Mouse (Mus musculus): Measurements from ENCODE around the gene Ghr. TPM values are rescaled to one million over a fixed set of nuclear protein-coding genes. Genes with fewer than 3 reads are reported as not detected.

Ghr gene
- total and polyA plus RNA-seq, 2 experiments: 141 to 423 TPM

- DNase-seq (ENCODE audit: extremely low read depth, low read depth, low spot score): no peak
- peaks cover 38% of the 10 kb centered on the region for H3K36me3 ChIP-seq (ENCODE audit: control insufficient read depth, insufficient read depth, low read length)
- H3K79me2 ChIP-seq (ENCODE audit: control insufficient read depth, insufficient read depth, low read length): no peaks in the 10 kb centered on the region
- WGBS: 92% methylated on average over 9 of the region's 9 CpGs
- no peak overlapping the region for H3K9ac ChIP-seq (ENCODE audit: low read depth, low read length)
- no peak overlapping the region for H3K27ac ChIP-seq (replicated peaks; ENCODE audit: insufficient read depth, low read depth, low read length)
- H3K4me1 ChIP-seq (ENCODE audit: control insufficient read depth, insufficient read depth, low read length): peaks cover 6% of the 10 kb centered on the region; the same call in 1 of the 2 replicates
- H3K27me3 ChIP-seq (ENCODE audit: control insufficient read depth, insufficient read depth, low read length): no peaks in the 10 kb centered on the region
- H3K4me3 ChIP-seq (ENCODE audit: insufficient read depth, low read depth, low read length): no peak overlapping the region
- TF ChIP-seq POLR2A (IDR thresholded peaks at IDR 0.05; ENCODE audit: extremely low read depth, insufficient read depth, low read length): no peak
- no peak for TF ChIP-seq CTCF (IDR thresholded peaks at IDR 0.05; ENCODE audit: low read depth, low read length)
These were observed 263.4 kb downstream of the Ghr start for GRCm38 (mm10) chr15:3319929-3320328.

GRCm38 (mm10) chr15:3316617-3317016 is 266.7 kb downstream of the Ghr start:
- Histone ChIP-seq H3K27me3 (ENCODE audit: control insufficient read depth, insufficient read depth, low read length) (no peaks in the 10 kb centered on the region), H3K36me3 (ENCODE audit: control insufficient read depth, insufficient read depth, low read length) (peaks cover 28% of the 10 kb centered on the region), H3K4me3 (ENCODE audit: insufficient read depth, low read depth, low read length) (no peak overlapping the region), H3K4me1 (ENCODE audit: control insufficient read depth, insufficient read depth, low read length) (no peaks in the 10 kb centered on the region; the same call in 1 of the 2 replicates), H3K9ac (ENCODE audit: low read depth, low read length) (no peak overlapping the region), H3K27ac (replicated peaks; ENCODE audit: insufficient read depth, low read depth, low read length) (no peak overlapping the region), H3K79me2 (ENCODE audit: control insufficient read depth, insufficient read depth, low read length) (no peaks in the 10 kb centered on the region)
- WGBS: 72% methylated on average over 2 of the region's 2 CpGs
- no peak for DNase-seq (ENCODE audit: extremely low read depth, low read depth, low spot score)
- no peak for TF ChIP-seq POLR2A (IDR thresholded peaks at IDR 0.05; ENCODE audit: extremely low read depth, insufficient read depth, low read length)
- TF ChIP-seq CTCF (IDR thresholded peaks at IDR 0.05; ENCODE audit: low read depth, low read length): no peak

GRCm38 (mm10) chr15:3312937-3313336 is 270.4 kb downstream of the Ghr start:
- no peak overlapping the region for H3K4me3 ChIP-seq (ENCODE audit: insufficient read depth, low read depth, low read length)
- DNase-seq (ENCODE audit: extremely low read depth, low read depth, low spot score): no peak
- H3K36me3 ChIP-seq (ENCODE audit: control insufficient read depth, insufficient read depth, low read length): peaks cover 10% of the 10 kb centered on the region
- no peaks in the 10 kb centered on the region for H3K27me3 ChIP-seq (ENCODE audit: control insufficient read depth, insufficient read depth, low read length)
- no peak overlapping the region for H3K9ac ChIP-seq (ENCODE audit: low read depth, low read length)
- no peak for TF ChIP-seq POLR2A (IDR thresholded peaks at IDR 0.05; ENCODE audit: extremely low read depth, insufficient read depth, low read length)
- TF ChIP-seq CTCF (IDR thresholded peaks at IDR 0.05; ENCODE audit: low read depth, low read length): no peak
- H3K27ac ChIP-seq (replicated peaks; ENCODE audit: insufficient read depth, low read depth, low read length): no peak overlapping the region
- no peaks in the 10 kb centered on the region for H3K79me2 ChIP-seq (ENCODE audit: control insufficient read depth, insufficient read depth, low read length)
- H3K4me1 ChIP-seq (ENCODE audit: control insufficient read depth, insufficient read depth, low read length): no peaks in the 10 kb centered on the region; the same call in 1 of the 2 replicates

DNA sequence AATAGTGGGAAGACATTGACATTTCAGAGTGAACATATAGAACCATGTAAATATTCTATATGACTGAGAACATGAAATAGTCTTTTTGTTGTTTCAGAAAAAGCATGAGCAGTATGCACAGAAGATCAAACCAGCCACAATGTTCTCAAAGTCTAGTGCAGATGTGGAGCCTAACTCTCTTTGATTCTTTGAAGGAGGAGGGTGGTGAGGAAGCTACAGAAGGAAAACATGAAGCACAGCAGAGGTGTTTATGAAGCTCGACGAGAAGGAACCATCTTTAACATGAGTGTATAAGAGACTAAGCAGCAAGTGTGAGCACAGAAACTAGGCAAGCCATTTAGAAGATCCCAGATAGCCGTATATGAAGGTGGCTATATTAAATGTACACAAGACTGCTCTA is 273.4 kb downstream of the Ghr start:
- WGBS: 85% methylated on average over 3 of the region's 3 CpGs
- Histone ChIP-seq H3K27me3 (ENCODE audit: control insufficient read depth, insufficient read depth, low read length) (no peaks in the 10 kb centered on the region), H3K4me3 (ENCODE audit: insufficient read depth, low read depth, low read length) (no peak overlapping the region), H3K79me2 (ENCODE audit: control insufficient read depth, insufficient read depth, low read length) (no peaks in the 10 kb centered on the region), H3K36me3 (ENCODE audit: control insufficient read depth, insufficient read depth, low read length) (no peaks in the 10 kb centered on the region), H3K4me1 (ENCODE audit: control insufficient read depth, insufficient read depth, low read length) (no peaks in the 10 kb centered on the region), H3K27ac (replicated peaks; ENCODE audit: insufficient read depth, low read depth, low read length) (no peak overlapping the region), H3K9ac (ENCODE audit: low read depth, low read length) (no peak overlapping the region)
- no peak for DNase-seq (ENCODE audit: extremely low read depth, low read depth, low spot score)
- TF ChIP-seq CTCF (IDR thresholded peaks at IDR 0.05; ENCODE audit: low read depth, low read length): no peak
- TF ChIP-seq POLR2A (IDR thresholded peaks at IDR 0.05; ENCODE audit: extremely low read depth, insufficient read depth, low read length): no peak

GRCm38 (mm10) chr15:3303426-3303825 is 279.9 kb downstream of the Ghr start, which contains the start of gene Ccdc152:
TSS of gene Ccdc152 (minus strand) at chr15:3303526.
- no peaks in the 10 kb centered on the region for H3K27me3 ChIP-seq (ENCODE audit: control insufficient read depth, insufficient read depth, low read length)
- H3K4me3 ChIP-seq (ENCODE audit: insufficient read depth, low read depth, low read length): no peak within 1 kb of the TSS
- H3K4me1 ChIP-seq (ENCODE audit: control insufficient read depth, insufficient read depth, low read length): no peaks in the 10 kb centered on the region
- DNase-seq (ENCODE audit: extremely low read depth, low read depth, low spot score): no peak
- TF ChIP-seq CTCF (IDR thresholded peaks at IDR 0.05; ENCODE audit: low read depth, low read length): no peak
- no peak for TF ChIP-seq POLR2A (IDR thresholded peaks at IDR 0.05; ENCODE audit: extremely low read depth, insufficient read depth, low read length)
- H3K36me3 ChIP-seq (ENCODE audit: control insufficient read depth, insufficient read depth, low read length): peaks cover 3% of the 10 kb centered on the region
- no peak within 1 kb of the TSS for H3K27ac ChIP-seq (replicated peaks; ENCODE audit: insufficient read depth, low read depth, low read length)
- H3K9ac ChIP-seq (ENCODE audit: low read depth, low read length): no peak within 1 kb of the TSS
- no peaks in the 10 kb centered on the region for H3K79me2 ChIP-seq (ENCODE audit: control insufficient read depth, insufficient read depth, low read length)
- 95% methylated on average over 12 of the region's 12 CpGs for WGBS

- DNase-seq (ENCODE audit: extremely low read depth, low read depth, low spot score): no peak
- H3K27me3 ChIP-seq (ENCODE audit: control insufficient read depth, insufficient read depth, low read length): no peaks in the 10 kb centered on the region
- no peaks in the 10 kb centered on the region for H3K79me2 ChIP-seq (ENCODE audit: control insufficient read depth, insufficient read depth, low read length)
- no peak overlapping the region for H3K4me3 ChIP-seq (ENCODE audit: insufficient read depth, low read depth, low read length)
- WGBS: 92% methylated on average over 4 of the region's 4 CpGs
- no peak overlapping the region for H3K9ac ChIP-seq (ENCODE audit: low read depth, low read length)
- TF ChIP-seq POLR2A (IDR thresholded peaks at IDR 0.05; ENCODE audit: extremely low read depth, insufficient read depth, low read length): no peak
- TF ChIP-seq CTCF (IDR thresholded peaks at IDR 0.05; ENCODE audit: low read depth, low read length): no peak
- no peak overlapping the region for H3K27ac ChIP-seq (replicated peaks; ENCODE audit: insufficient read depth, low read depth, low read length)
- no peaks in the 10 kb centered on the region for H3K4me1 ChIP-seq (ENCODE audit: control insufficient read depth, insufficient read depth, low read length)
- peaks cover 5% of the 10 kb centered on the region for H3K36me3 ChIP-seq (ENCODE audit: control insufficient read depth, insufficient read depth, low read length)
These were observed 282.8 kb downstream of the Ghr start for GRCm38 (mm10) chr15:3300361-3301100.
